Mouse (Mus musculus): ENCODE measurements at regions not wholly inside any gene's neighbourhood (a gene's known extent, or its start where the extent isn't known, plus 50 kb on each side); places are given as distances from the start of the nearest gene placed in this dataset.

GRCm38 (mm10) chr3:103449851-103450250 lies 125.2 kb upstream of the Syt6 start:
- Histone ChIP-seq H3K4me3 (ENCODE audit: low read length) (no peak overlapping the region), H3K4me1 (replicated peaks; ENCODE audit: control insufficient read depth, insufficient read depth, low read length) (peaks cover 4% of the 10 kb centered on the region), H3K27ac (ENCODE audit: low read length) (no peak overlapping the region), H3K27me3 (ENCODE audit: control insufficient read depth, insufficient read depth, low read depth, low read length) (no peaks in the 10 kb centered on the region), H3K9me3 (ENCODE audit: control insufficient read depth, low read length) (no peaks in the 10 kb centered on the region), H3K36me3 (ENCODE audit: control insufficient read depth, insufficient read depth, low read length) (no peaks in the 10 kb centered on the region), H3K4me2 (ENCODE audit: low read depth, low read length) (no peak overlapping the region), H3K9ac (ENCODE audit: low read length) (no peak overlapping the region)
- no peak for ATAC-seq (ENCODE audit: low read depth)
- WGBS: 58% methylated on average over 7 of the region's 7 CpGs

DNA sequence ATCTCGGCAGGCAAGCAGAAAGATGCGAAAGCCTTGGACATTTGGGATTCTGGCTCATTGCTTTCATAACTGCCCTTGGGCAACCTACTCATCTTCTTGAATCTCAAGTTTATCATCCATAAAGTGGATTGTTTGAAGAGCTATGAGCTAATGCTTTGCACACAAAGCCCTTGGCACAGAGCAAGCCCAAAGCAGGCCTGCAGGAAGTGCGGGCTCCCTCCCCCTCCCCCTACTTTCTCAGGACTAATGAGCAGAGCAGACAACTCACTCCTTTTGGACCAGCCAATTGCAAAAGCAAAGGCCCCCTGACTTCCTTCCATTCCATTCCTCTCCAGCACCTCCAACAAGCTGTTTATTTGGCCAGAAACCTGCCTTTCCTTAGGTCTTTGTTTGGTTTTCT lies 123.1 kb upstream of the Syt6 start:
- Histone ChIP-seq H3K27ac (ENCODE audit: low read length) (no peak overlapping the region), H3K4me2 (ENCODE audit: low read depth, low read length) (no peak overlapping the region), H3K4me1 (replicated peaks; ENCODE audit: control insufficient read depth, insufficient read depth, low read length) (peaks cover 4% of the 10 kb centered on the region), H3K4me3 (ENCODE audit: low read length) (no peak overlapping the region), H3K27me3 (ENCODE audit: control insufficient read depth, insufficient read depth, low read depth, low read length) (no peaks in the 10 kb centered on the region), H3K9ac (ENCODE audit: low read length) (no peak overlapping the region), H3K36me3 (ENCODE audit: control insufficient read depth, insufficient read depth, low read length) (no peaks in the 10 kb centered on the region), H3K9me3 (ENCODE audit: control insufficient read depth, low read length) (no peaks in the 10 kb centered on the region)
- no peak for ATAC-seq (ENCODE audit: low read depth)
- WGBS: 51% methylated on average over 3 of the region's 3 CpGs

- no peak overlapping the region for H3K9ac ChIP-seq (ENCODE audit: low read length)
- no peak overlapping the region for H3K4me3 ChIP-seq (ENCODE audit: low read length)
- H3K36me3 ChIP-seq (ENCODE audit: control insufficient read depth, insufficient read depth, low read length): no peaks in the 10 kb centered on the region
- peak; percentile 33; the same call in 1 of the 2 replicates for ATAC-seq (ENCODE audit: low read depth)
- no peaks in the 10 kb centered on the region for H3K9me3 ChIP-seq (ENCODE audit: control insufficient read depth, low read length)
- peak overlapping the region; percentile 23; the same call in 1 of the 2 replicates for H3K27ac ChIP-seq (ENCODE audit: low read length)
- H3K27me3 ChIP-seq (ENCODE audit: control insufficient read depth, insufficient read depth, low read depth, low read length): no peaks in the 10 kb centered on the region
- no peak overlapping the region for H3K4me2 ChIP-seq (ENCODE audit: low read depth, low read length)
- 45% methylated on average over 4 of the region's 4 CpGs for WGBS
- peaks cover 26% of the 10 kb centered on the region for H3K4me1 ChIP-seq (replicated peaks; ENCODE audit: control insufficient read depth, insufficient read depth, low read length)
These were observed 111.3 kb upstream of the Syt6 start for GRCm38 (mm10) chr3:103463760-103464159.

DNA sequence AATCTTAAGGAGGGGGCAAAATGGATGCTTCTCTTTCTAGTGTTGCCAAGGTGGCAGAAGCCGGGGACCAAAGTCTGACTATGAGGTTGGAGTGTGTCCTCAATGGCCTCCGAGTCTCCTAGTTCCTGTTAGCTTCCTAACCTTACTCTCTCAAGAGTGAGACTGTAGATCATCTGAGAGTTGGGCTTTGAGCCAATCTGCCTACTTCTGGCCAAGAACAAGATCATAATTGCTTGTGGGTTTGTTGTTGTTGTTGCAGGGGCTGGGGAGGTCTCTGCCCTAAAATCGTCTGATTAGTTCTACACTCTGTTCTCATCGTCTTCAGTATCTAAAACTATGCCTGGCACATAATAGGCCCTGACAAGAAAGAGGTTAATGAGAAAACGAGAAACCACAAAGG lies 110.8 kb upstream of the Syt6 start:
- Histone ChIP-seq H3K27me3 (ENCODE audit: control insufficient read depth, insufficient read depth, low read depth, low read length) (no peaks in the 10 kb centered on the region), H3K27ac (ENCODE audit: low read length) (peak overlapping the region; percentile 23; the same call in 1 of the 2 replicates), H3K4me1 (replicated peaks; ENCODE audit: control insufficient read depth, insufficient read depth, low read length) (peaks cover 26% of the 10 kb centered on the region), H3K36me3 (ENCODE audit: control insufficient read depth, insufficient read depth, low read length) (no peaks in the 10 kb centered on the region), H3K4me2 (ENCODE audit: low read depth, low read length) (no peak overlapping the region), H3K9me3 (ENCODE audit: control insufficient read depth, low read length) (no peaks in the 10 kb centered on the region), H3K4me3 (ENCODE audit: low read length) (no peak overlapping the region), H3K9ac (ENCODE audit: low read length) (no peak overlapping the region)
- peak; percentile 31; the same call in 1 of the 2 replicates for ATAC-seq (ENCODE audit: low read depth)
- 34% methylated on average over 5 of the region's 5 CpGs for whole genome bisulfite sequencing

DNA sequence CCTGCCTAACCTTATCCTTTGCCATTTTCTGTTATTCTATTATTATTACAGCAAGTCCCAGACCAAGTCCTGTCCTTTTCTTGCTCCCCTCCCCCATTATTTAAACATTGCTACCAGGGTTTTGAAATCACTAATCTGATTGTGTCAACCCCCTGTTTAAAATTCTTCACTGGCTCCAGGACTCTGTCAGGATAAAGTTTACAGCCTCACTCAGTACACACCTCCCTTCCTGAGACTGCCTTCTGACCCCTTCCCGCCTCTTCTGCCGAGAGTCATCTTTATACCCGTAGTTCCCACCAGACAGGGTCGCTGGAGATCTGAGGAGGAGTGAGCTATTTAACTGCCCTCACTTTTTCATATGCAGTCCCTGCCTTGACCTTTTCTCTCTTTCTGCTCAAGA lies 110.3 kb upstream of the Syt6 start:
- no peaks in the 10 kb centered on the region for H3K9me3 ChIP-seq (ENCODE audit: control insufficient read depth, low read length)
- peaks cover 26% of the 10 kb centered on the region for H3K4me1 ChIP-seq (replicated peaks; ENCODE audit: control insufficient read depth, insufficient read depth, low read length)
- no peak overlapping the region for H3K9ac ChIP-seq (ENCODE audit: low read length)
- H3K4me2 ChIP-seq (ENCODE audit: low read depth, low read length): no peak overlapping the region
- H3K27ac ChIP-seq (ENCODE audit: low read length): peak overlapping the region; percentile 21; the same call in 1 of the 2 replicates
- no peak overlapping the region for H3K4me3 ChIP-seq (ENCODE audit: low read length)
- H3K36me3 ChIP-seq (ENCODE audit: control insufficient read depth, insufficient read depth, low read length): no peaks in the 10 kb centered on the region
- 7% methylated on average over 4 of the region's 4 CpGs for WGBS
- peak; percentile 64; the same call in 1 of the 2 replicates for ATAC-seq (ENCODE audit: low read depth)
- no peaks in the 10 kb centered on the region for H3K27me3 ChIP-seq (ENCODE audit: control insufficient read depth, insufficient read depth, low read depth, low read length)

DNA sequence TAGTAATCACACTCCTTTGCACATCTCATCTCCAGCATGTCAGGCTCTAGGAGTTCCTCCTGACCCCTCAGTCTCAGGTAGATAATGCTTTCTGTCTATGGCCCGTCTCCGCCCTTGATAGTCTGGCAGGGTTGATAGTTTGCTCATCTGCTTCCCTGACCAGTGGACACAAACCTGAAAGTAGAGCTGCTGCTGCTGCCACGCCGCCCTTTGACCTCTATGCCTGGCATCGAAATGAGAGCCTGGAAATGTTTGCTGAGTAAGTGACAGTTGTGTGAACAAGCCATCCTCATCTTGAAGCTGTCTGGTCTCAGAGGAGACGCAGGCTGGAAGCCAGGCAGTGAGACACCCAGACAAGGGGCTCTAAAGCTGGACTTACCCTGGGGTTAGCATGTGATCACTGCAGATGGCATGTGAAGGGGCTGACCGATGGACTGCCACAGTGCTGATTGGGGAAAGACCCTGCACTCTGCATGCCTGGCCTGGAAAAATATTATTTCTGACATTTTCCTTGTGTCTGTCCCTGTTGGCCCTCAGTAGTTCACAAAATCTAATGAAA lies 109.8 kb upstream of the Syt6 start:
- ATAC-seq (ENCODE audit: low read depth): peak; percentile 59
- H3K27me3 ChIP-seq (ENCODE audit: control insufficient read depth, insufficient read depth, low read depth, low read length): no peaks in the 10 kb centered on the region
- 39% methylated on average over 7 of the region's 7 CpGs for WGBS
- H3K27ac ChIP-seq (ENCODE audit: low read length): peak overlapping the region; percentile 21; the same call in 1 of the 2 replicates
- no peak overlapping the region for H3K4me3 ChIP-seq (ENCODE audit: low read length)
- no peaks in the 10 kb centered on the region for H3K9me3 ChIP-seq (ENCODE audit: control insufficient read depth, low read length)
- no peak overlapping the region for H3K4me2 ChIP-seq (ENCODE audit: low read depth, low read length)
- H3K36me3 ChIP-seq (ENCODE audit: control insufficient read depth, insufficient read depth, low read length): no peaks in the 10 kb centered on the region
- no peak overlapping the region for H3K9ac ChIP-seq (ENCODE audit: low read length)
- H3K4me1 ChIP-seq (replicated peaks; ENCODE audit: control insufficient read depth, insufficient read depth, low read length): peaks cover 26% of the 10 kb centered on the region

- Histone ChIP-seq H3K27ac (ENCODE audit: low read length) (peak overlapping the region; percentile 51; the same call in 1 of the 2 replicates), H3K9ac (ENCODE audit: low read length) (no peak overlapping the region), H3K4me2 (ENCODE audit: low read depth, low read length) (no peak overlapping the region), H3K9me3 (ENCODE audit: control insufficient read depth, low read length) (no peaks in the 10 kb centered on the region), H3K27me3 (ENCODE audit: control insufficient read depth, insufficient read depth, low read depth, low read length) (no peaks in the 10 kb centered on the region), H3K4me3 (ENCODE audit: low read length) (no peak overlapping the region), H3K36me3 (ENCODE audit: control insufficient read depth, insufficient read depth, low read length) (no peaks in the 10 kb centered on the region), H3K4me1 (replicated peaks; ENCODE audit: control insufficient read depth, insufficient read depth, low read length) (peaks cover 26% of the 10 kb centered on the region)
- 32% methylated on average over 2 of the region's 2 CpGs for WGBS
- 0 out of 2 replicates have a peak, but pooled peaks have one; percentile 10 for ATAC-seq (ENCODE audit: low read depth)
These were observed 109.1 kb upstream of the Syt6 start for GRCm38 (mm10) chr3:103465948-103466347.

DNA sequence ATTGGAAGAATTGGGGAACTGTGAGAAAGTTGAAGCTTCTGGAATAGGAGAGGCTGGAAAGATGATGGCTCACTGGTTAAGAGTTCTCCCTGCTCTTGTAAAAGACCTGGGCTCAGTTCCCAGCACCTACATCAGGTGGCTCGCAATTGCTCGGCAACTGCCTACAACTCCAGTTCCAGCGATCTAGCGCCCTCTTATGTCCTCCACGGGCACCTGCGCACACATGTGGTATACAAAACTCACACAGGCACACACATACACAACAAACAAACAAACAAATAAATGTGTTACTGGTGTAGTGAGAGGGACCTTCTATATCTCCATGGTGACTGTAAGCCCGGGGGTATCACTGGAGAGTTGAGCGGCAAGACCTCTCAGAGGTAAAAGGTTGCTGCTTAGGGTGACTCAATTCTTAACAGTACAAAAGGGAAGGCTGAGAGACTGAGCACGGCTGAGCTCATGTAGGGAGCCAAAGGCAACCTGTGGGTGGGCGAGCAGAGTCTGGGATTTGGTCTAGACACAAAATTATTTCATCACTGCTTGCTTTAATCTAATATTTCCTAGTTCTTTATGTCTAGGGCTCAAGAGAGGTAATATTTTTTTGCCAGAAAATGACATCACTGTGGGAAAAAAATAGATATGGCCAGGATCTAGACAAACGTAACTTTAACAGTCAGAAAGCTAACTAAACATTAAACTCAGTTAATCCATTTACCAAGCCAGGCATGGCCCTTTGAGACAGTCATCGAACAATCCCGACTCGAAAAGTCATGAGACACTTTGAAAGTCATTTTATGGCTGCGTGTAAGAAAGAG lies 104.2 kb upstream of the Syt6 start:
- peaks cover 12% of the 10 kb centered on the region for H3K4me1 ChIP-seq (replicated peaks; ENCODE audit: control insufficient read depth, insufficient read depth, low read length)
- H3K27ac ChIP-seq (ENCODE audit: low read length): no peak overlapping the region
- H3K4me2 ChIP-seq (ENCODE audit: low read depth, low read length): no peak overlapping the region
- no peak for ATAC-seq (ENCODE audit: low read depth)
- H3K9me3 ChIP-seq (ENCODE audit: control insufficient read depth, low read length): no peaks in the 10 kb centered on the region
- WGBS: 83% methylated on average over 15 of the region's 15 CpGs
- no peak overlapping the region for H3K4me3 ChIP-seq (ENCODE audit: low read length)
- no peak overlapping the region for H3K9ac ChIP-seq (ENCODE audit: low read length)
- no peaks in the 10 kb centered on the region for H3K36me3 ChIP-seq (ENCODE audit: control insufficient read depth, insufficient read depth, low read length)
- H3K27me3 ChIP-seq (ENCODE audit: control insufficient read depth, insufficient read depth, low read depth, low read length): no peaks in the 10 kb centered on the region

- no peak overlapping the region for H3K9ac ChIP-seq (ENCODE audit: low read length)
- peaks cover 5% of the 10 kb centered on the region; the same call in 1 of the 2 replicates for H3K4me1 ChIP-seq (replicated peaks; ENCODE audit: control insufficient read depth, insufficient read depth, low read length)
- H3K9me3 ChIP-seq (ENCODE audit: control insufficient read depth, low read length): no peaks in the 10 kb centered on the region
- H3K4me3 ChIP-seq (ENCODE audit: low read length): no peak overlapping the region
- H3K27me3 ChIP-seq (ENCODE audit: control insufficient read depth, insufficient read depth, low read depth, low read length): no peaks in the 10 kb centered on the region
- H3K27ac ChIP-seq (ENCODE audit: low read length): peak overlapping the region; percentile 92
- WGBS: 53% methylated on average over 10 of the region's 10 CpGs
- no peaks in the 10 kb centered on the region for H3K36me3 ChIP-seq (ENCODE audit: control insufficient read depth, insufficient read depth, low read length)
- peak; percentile 81 for ATAC-seq (ENCODE audit: low read depth)
- H3K4me2 ChIP-seq (ENCODE audit: low read depth, low read length): no peak overlapping the region
These were observed 102.4 kb upstream of the Syt6 start for GRCm38 (mm10) chr3:103472598-103472997.

Measured in lung, embryonic 16.5 days (tissue).